Mouse (Mus musculus): ENCODE measurements at regions not wholly inside any gene's neighbourhood (a gene's known extent, or its start where the extent isn't known, plus 50 kb on each side); places are given as distances from the start of the nearest gene placed in this dataset.

DNA sequence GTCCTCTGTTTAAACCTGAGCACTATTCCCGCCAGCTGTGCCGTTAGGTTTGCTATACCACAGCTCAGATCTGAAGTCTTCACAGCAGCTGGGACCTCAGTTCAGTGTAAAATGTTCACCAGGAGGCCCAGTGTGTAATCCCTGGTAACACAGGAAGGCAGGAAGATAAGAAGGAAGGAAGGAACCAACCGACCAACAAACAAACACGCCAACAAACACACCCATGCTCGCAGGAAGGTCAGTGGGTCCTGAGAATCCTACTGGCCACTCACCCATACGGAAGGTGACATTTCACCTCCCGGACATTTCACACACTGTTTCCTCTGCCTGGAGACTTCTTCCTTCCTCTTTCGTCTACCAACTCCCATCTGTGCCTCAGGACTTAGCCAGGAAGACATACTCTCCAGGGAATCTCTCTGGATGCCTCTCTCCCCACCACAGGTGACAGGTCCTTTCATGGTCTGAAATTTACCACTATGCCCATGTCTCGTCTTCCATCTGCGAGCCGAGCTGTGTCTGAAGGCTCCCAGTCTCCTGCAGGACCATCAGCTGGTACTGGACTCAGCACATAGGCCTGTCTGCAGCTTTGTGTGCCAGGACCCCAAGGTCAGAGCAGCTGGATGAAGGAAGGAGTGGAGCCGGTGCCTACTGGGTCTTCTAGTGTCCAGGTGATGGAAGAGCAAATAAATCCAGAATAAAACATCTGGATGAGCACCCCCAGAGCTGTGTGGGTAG lies 61.1 kb upstream of the Xpa start:
- DNase-seq = no peak

GRCm38 (mm10) chr4:46258774-46259173 lies 62.7 kb upstream of the Xpa start:
- DNase-seq = peak; percentile 34 to 43

GRCm38 (mm10) chr4:46268564-46269247 lies 72.6 kb upstream of the Xpa start:
- no peak for DNase-seq

DNA sequence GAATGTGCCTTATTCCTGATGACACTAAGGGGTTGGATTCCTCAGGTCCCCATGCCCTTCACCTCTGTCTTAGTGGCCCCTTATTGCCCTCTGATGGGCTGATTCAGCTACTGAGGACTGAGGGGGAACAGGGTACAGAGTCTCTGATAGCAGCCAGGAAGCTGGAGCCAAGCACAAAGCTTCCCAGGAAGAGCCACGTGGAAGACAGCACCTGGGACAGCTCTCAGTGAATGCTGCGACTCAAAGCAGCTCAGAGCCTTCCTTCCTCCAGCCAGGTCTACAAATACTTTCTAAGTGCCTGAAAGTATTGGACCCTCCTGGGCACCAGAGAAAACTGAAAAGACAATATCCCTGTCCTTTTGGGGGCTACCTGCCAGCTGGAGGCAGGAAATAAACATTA lies 72.3 kb upstream of the Foxe1 start:
- DNase-seq = no peak

GRCm38 (mm10) chr4:46275773-46276172 lies 67.6 kb upstream of the Foxe1 start:
- DNase-seq = no peak

- DNase-seq = no peak
Measured at GRCm38 (mm10) chr4:46276851-46277581, 66.4 kb upstream of the Foxe1 start.

- no peak for DNase-seq
Measured at GRCm38 (mm10) chr4:46286955-46287354, 56.5 kb upstream of the Foxe1 start.

DNA sequence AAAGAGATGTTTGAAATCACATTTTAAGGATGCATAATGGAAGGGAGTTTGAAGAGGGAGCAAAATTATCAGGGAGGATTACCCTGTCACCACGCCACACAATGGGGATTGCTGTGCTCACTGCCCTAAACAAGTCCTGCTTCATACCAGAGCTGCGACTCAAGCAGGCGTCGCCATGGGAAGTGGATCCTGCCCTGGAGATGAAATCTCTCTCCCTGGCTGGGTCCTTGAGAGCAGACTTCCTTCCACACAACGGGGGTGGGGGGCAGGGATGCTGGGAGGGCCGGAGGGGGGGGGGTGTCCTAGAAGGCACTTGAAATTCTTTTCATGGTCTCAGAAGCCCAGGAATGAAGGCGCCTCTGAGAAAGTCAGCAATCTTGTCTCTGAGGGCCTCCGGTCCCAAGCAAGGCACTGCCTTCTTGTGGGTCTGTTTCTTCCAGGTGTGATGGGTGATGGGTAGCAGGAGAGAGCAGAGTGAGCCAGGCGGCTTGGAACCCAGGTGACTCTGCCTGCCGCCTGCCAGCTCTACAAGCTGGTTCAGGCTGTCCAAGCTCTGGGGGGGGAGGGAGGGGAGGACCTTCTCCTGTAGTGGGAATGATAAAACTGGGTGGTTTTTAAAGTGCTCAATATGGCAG lies 51.7 kb upstream of the Foxe1 start:
- DNase-seq = no peak
